Mouse (Mus musculus): ENCODE measurements at regions not wholly inside any gene's neighbourhood (a gene's known extent, or its start where the extent isn't known, plus 50 kb on each side); places are given as distances from the start of the nearest gene placed in this dataset.

DNA sequence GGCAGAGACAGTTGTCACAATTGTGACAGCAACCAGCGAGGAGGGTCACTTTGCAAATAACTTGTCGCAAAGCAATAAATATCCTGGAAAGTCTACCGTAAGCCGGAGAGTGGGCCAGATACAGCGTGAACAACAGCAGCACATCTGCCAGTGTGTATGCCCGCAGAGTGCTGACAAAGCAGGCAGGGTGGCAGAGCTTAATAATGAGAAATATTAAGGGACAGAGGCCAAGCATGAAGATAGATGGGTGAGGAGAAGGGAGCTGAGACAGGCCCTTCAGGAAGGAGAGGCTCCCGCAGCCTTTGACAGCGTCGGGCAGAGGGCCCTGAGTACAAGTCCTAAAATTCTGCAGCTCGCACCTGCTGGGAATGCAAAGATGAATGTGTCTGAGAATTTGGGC is 136.6 kb downstream of the Otoa start:
- no peak for TF ChIP-seq CTCF (IDR thresholded peaks at IDR 0.05; ENCODE audit: insufficient read depth, low read length)
- no peak for TF ChIP-seq POLR2A (IDR thresholded peaks at IDR 0.05; ENCODE audit: borderline replicate concordance, extremely low read depth, low read depth, low read length)

Measured in lung, adult 2 months (tissue).